Mouse (Mus musculus): ENCODE data around the gene Sort1.

Sort1 gene

GRCm38 (mm10) chr3:108328441-108328841, 44.6 kb downstream of the Sort1 start:
- peak; percentile 15 for DNase-seq (ENCODE audit: low spot score)

DNA sequence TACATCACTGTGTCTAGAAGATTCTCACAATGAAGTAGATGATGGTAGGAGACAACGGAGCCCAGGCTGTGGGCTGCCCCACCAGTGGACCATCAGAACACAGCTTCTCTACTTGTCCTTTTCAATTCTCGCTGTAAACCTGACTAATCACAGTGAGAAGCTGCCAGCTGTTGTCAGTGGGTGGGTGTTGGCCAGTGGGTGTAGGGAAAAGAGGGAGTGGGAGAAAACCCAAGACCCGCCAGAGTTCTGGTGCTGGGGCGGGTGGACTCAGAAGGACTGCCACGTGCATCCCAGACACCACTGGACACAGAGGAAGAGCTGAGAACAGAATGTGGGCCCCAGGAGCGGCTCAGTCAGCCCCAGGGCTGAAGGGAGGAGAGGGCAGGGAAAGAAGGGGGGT, 46.9 kb downstream of the Sort1 start:
- DNase-seq (ENCODE audit: low spot score): no peak

DNA sequence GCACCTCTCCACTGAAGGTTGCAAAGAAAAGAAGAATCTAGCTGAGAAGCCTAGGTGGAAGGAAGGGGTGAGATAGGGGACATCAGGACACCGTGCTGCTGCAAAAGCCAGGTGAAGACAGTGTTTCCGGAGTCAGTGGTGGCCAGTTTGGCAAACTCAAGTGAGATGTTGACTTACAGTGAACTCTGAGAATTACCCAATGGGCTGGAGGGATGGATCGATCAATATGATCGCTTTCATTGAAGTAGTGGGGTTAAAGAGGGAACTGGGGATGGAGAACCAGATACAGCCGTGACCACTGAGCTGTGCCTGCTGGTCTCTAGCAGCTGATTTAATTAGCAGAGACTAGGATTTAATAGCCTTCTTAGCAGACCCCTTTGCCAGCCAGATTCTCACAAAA, 53.0 kb downstream of the Sort1 start:
- DNase-seq (ENCODE audit: low spot score): no peak

- no peak for DNase-seq (ENCODE audit: low spot score)
Measured at GRCm38 (mm10) chr3:108341040-108341439, 57.2 kb downstream of the Sort1 start.

DNA sequence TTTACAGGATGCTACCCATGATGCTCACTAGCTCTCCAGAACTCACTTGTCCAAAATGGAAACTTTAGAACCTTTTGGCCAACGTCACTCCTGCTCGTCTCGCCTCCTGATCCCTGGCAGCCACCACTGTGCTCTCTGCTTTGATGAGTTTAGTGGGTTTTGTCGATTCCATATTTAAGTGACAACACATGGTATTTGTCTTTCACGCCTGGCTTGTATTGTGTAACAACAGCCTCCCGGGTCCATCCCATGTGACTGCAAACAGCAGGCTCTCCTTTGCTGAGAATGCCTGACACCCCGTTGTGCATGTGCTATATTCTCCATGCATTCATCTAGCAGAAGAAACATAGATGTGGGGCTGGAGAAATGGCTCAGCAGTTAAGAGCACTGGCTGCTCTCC, 58.3 kb downstream of the Sort1 start:
- no peak for DNase-seq (ENCODE audit: low spot score)

GRCm38 (mm10) chr3:108345855-108346254, 62.0 kb downstream of the Sort1 start:
- no peak for DNase-seq (ENCODE audit: low spot score)

- DNase-seq (ENCODE audit: low spot score): no peak
Measured at GRCm38 (mm10) chr3:108348376-108348775, 64.5 kb downstream of the Sort1 start.

DNA sequence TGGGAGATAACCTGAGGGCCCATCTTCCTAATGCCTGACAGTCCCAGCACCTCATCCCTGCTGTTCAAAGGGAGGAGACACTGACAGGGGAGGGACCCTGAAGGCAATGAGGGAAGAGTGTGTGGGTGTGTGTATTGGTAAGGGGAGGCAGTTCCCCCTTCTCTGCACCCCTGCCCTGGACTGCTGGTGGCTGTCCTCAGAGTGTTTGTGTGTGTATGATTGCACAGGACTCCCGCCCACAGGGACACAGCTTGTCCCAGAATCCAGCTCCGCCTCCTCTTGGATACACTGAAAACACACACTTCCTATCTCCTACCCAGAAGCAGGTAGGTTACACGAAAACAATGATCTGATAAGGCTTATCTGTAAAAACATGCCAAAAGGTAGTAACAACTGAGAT, 71.4 kb downstream of the Sort1 start:
- no peak for DNase-seq (ENCODE audit: low spot score)

- no peak for DNase-seq (ENCODE audit: low spot score)
Measured at GRCm38 (mm10) chr3:108357051-108357450, 73.2 kb downstream of the Sort1 start.

GRCm38 (mm10) chr3:108358445-108358844, 74.6 kb downstream of the Sort1 start:
- no peak for DNase-seq (ENCODE audit: low spot score)

DNA sequence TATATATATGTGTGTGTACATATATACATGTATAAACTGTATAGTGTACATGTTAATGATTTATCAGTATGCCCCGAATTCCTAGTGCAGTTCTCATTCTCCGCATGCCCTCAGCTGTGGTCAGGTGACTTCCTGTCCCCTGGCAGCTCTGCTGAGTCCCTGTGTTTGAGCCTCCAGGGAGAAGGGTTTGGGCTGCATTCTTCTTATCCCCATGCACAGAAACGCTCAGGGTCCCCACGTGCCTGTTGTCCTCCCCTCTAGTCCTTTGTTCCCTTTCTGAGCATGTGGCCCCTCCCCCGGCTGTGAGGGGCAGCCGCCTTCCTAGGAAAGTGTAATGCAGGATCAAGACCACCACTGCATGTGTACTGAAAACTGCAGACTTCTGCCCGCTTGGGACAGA, 77.0 kb downstream of the Sort1 start:
- DNase-seq (ENCODE audit: low spot score): no peak

DNA sequence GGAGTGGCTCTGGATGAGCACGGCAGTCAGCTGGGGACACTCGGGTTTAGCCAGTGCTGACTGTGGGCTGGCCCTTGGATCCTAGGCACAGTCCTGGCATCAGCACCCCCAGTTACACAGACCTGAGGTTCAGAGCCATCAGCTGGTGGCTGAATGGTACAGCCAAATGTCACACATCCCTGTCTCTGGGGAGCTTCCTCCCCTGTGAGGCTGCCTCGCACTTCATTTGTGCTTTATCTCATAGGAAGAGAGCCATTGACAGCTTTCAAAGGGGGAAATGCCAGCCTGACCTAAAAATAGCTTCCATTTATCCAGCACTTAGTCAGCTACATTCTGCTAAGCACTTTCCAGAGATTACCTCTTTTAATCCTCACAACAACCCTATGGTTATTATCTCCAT, 79.7 kb downstream of the Sort1 start:
- no peak for DNase-seq (ENCODE audit: low spot score)

- no peak for DNase-seq (ENCODE audit: low spot score)
Measured at GRCm38 (mm10) chr3:108364270-108364995, 80.6 kb downstream of the Sort1 start, which contains the start of gene Mybphl. Mybphl (plus strand) TSS chr3:108364911.

DNA sequence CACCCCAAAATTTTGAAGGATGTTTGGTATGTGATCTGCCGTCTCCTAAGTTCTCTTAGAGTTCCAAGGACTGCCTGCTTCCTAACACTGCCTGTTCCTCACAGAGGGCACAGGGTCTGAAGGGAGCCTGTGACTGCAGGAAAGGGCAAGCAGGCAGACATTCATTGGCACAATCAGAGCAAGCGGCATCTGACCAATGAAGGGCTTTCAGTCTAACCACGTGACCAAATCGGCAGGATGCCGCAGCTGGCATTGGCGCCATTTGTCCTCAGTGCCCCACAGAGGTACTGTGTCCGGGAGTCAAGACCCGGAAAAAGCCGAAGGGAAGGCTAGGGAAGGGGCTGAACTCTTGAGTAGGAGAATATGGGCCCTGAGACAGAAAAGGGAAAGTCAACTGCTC, 83.3 kb downstream of the Sort1 start:
- DNase-seq (ENCODE audit: low spot score): no peak

GRCm38 (mm10) chr3:108367828-108368227, 83.9 kb downstream of the Sort1 start:
- no peak for DNase-seq (ENCODE audit: low spot score)

GRCm38 (mm10) chr3:108368721-108369120, 84.8 kb downstream of the Sort1 start:
- no peak for DNase-seq (ENCODE audit: low spot score)

DNA sequence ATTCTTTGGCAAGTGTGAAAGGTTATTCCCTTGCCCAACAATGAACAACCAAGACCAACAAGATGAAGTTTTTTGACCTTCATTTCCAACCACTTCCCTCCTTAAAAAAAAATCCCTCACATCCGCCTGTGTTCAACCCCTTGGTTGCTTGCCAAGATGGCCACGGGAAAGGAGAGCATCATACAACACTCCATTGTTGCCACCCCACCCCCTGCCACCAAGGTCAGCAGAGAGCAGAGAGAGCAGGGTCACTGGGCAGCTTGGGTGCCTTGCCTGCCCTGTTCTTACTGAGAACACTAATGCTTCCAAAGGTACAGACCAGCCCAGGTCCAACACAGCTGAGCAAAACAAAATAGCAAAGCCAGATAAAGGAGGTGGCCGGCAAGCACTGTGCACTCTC, 88.4 kb downstream of the Sort1 start:
- no peak for DNase-seq (ENCODE audit: low spot score)

- no peak for DNase-seq (ENCODE audit: low spot score)
Measured at GRCm38 (mm10) chr3:108372691-108373090, 88.8 kb downstream of the Sort1 start.

- DNase-seq (ENCODE audit: low spot score): no peak
Measured at GRCm38 (mm10) chr3:108378875-108379663, 95.2 kb downstream of the Sort1 start.

DNA sequence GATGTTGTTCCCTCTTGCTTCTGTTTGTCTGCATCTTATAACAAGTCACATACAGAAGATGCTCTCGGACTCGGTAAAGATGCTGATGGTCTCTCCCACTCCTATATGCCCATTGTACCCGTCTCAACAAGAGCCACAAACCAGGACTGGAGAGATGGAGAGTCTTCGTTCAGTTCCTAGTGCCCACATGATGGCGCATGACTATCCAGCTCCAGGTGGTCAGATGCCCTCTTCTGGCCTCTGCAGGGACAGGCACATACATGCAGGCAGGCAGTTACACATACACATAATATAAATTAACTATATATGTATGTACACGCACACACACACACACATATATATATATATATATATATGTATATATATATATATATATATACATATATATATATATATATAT, 96.8 kb downstream of the Sort1 start:
- DNase-seq (ENCODE audit: low spot score): no peak

DNA sequence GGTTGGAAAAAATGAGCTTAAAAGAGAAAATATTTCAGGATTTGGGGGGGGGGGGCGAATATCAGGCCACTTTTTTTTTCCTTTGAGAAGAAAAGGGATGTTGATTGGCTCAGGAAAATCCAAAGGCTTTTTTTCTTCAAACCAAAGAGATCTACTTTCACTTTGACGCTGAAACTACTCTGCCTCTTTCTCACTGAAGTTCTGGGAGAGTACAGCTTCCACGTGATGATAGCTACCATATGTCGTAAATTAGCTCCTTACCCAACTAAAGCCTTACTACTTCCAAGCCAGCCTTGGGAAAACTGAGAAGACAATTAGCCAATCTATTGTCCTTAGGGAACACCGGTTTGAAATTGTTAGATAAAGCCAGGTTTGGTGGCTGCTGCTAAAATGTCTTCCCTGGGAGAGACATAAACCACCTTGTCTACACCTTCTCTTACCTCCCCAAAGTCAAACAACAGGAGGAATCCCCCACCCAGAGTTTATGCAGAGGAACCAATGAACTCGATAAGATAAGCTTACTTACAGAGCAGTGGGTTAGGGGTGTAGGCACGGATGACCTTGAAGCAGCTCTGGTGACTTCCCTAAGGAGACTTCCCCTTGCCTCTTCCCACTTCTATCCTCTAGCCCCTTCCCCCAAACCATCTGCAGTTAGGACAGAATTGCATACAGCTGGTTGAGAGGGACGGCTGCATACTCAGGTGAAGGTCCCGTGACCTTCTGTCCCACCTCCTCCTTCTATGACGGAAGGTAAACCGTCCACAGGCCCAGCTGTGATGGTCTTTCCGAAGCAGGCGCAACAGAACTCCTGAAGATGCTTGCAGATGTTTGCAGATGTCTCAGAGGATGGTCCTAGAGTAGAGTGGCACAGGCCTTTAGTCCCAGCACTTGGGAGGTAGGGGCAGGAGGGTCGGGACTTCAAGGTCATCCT, 98.3 kb downstream of the Sort1 start:
- DNase-seq (ENCODE audit: low spot score): no peak

Measured in spleen, adult 12 weeks (tissue).